Mouse (Mus musculus) neural tube, embryonic 13.5 days (tissue): Measurements from ENCODE around the gene Mark2. TPM values are rescaled to one million over a fixed set of nuclear protein-coding genes. Genes with fewer than 3 reads are reported as not detected.
A peak's percentile ranks its signal among the peaks of the same experiment; 100 is the strongest.

Experiments used
- ATAC-seq: fragments of 200-750 bp; cut with Nextera tagmentation; 2 replicates; pipeline ENCODE4 v1.8.0; 2017; ENCODE audit warnings: low read depth, mild to moderate bottlenecking, moderate TSS enrichment, moderate library complexity
- H3K27ac ChIP-seq: fragments of 300-500 bp; sonication (generic); replicated peaks from 2 replicates; pipeline ENCODE4 v1.5.1; 2015; ENCODE audit warnings: moderate library complexity, mild to moderate bottlenecking, inconsistent platforms
- H3K27me3 ChIP-seq: fragments of 300-500 bp; sonication (generic); 2 replicates; pipeline ENCODE4 v1.6.1; 2015; ENCODE audit warnings: mild to moderate bottlenecking, inconsistent platforms
- H3K36me3 ChIP-seq: fragments of 300-500 bp; sonication (generic); 2 replicates; pipeline ENCODE4 v1.6.1; 2015; ENCODE audit warnings: mild to moderate bottlenecking, inconsistent platforms
- H3K4me1 ChIP-seq: fragments of 300-500 bp; sonication (generic); replicated peaks from 2 replicates; pipeline ENCODE4 v1.6.1; 2015; ENCODE audit warnings: inconsistent platforms
- H3K4me2 ChIP-seq: fragments of 300-500 bp; sonication (generic); 2 replicates; pipeline ENCODE4 v1.6.1; 2015; ENCODE audit warnings: inconsistent platforms, mild to moderate bottlenecking, moderate library complexity
- H3K4me3 ChIP-seq: fragments of 300-500 bp; sonication (generic); 2 replicates; pipeline ENCODE4 v1.5.1; 2015; ENCODE audit warnings: mild to moderate bottlenecking, inconsistent platforms
- H3K9ac ChIP-seq: fragments of 300-500 bp; sonication (generic); 2 replicates; pipeline ENCODE4 v1.6.1; 2015; ENCODE audit warnings: moderate library complexity, mild to moderate bottlenecking, inconsistent platforms
- H3K9me3 ChIP-seq: fragments of 300-500 bp; sonication (generic); 2 replicates; pipeline ENCODE4 v1.6.1; 2016; ENCODE audit warnings: inconsistent platforms
- WGBS: fragments of 180-500 bp; shearing (Covaris S2); methylation state at CpG from one replicate; pipeline ENCODE4 v1.1.7; 2015; 5-methylcytosine and 5-hydroxymethylcytosine counted together
- polyA plus RNA-seq: library from polyadenylated mRNA; unstranded; fragments of >200 nt; fragmentation: Nextera tagmentation; extraction: Ambion mirVana; gene quantifications from 2 replicates; pipeline ENCODE4 v1.2.1, GENCODE M21; 2015

Mark2 gene
- polyA plus RNA-seq, 1 experiment from 2014 or later = 48.0 TPM

GRCm38 (mm10) chr19:7268722-7269090, 73.0 kb downstream of the Mark2 start:
- Histone ChIP-seq H3K9me3 (no peaks in the 10 kb centered on the region), H3K4me2 (peak overlapping the region; percentile 94), H3K27me3 (no peaks in the 10 kb centered on the region), H3K4me1 (peaks cover 76% of the 10 kb centered on the region), H3K36me3 (peaks cover 34% of the 10 kb centered on the region), H3K27ac (peak overlapping the region; percentile 98), H3K4me3 (peak overlapping the region; percentile 87), H3K9ac (peak overlapping the region; percentile 98)
- peak; percentile 19 for ATAC-seq
- WGBS = under 1% methylated on average over 29 of the region's 30 CpGs

- WGBS = 2% methylated on average over 41 of the region's 97 CpGs
- ATAC-seq = peak; percentile 59
Measured at GRCm38 (mm10) chr19:7267781-7268721, 73.6 kb downstream of the Mark2 start.

GRCm38 (mm10) chr19:7267091-7267741, 74.4 kb downstream of the Mark2 start, which contains the start of gene Rcor2:
Gene Rcor2 (plus strand): TSS chr19:7267325.
- WGBS = 2% methylated on average over 27 of the region's 28 CpGs
- Histone ChIP-seq H3K4me3 (peak within 1 kb of the TSS; percentile 87), H3K27me3 (no peaks in the 10 kb centered on the region), H3K9ac (peak within 1 kb of the TSS; percentile 98), H3K4me1 (peaks cover 74% of the 10 kb centered on the region), H3K4me2 (peak within 1 kb of the TSS; percentile 94), H3K9me3 (0 out of 2 replicates have a peak, but pooled peaks cover 1% of the 10 kb centered on the region), H3K36me3 (peaks cover 19% of the 10 kb centered on the region), H3K27ac (peak within 1 kb of the TSS; percentile 98)
- ATAC-seq = peak; percentile 49

More at GRCm38 (mm10) chr19:7267781-7268721, 73.6 kb downstream of the Mark2 start:
- Histone ChIP-seq H3K36me3 (peaks cover 28% of the 10 kb centered on the region), H3K4me1 (peaks cover 76% of the 10 kb centered on the region), H3K9me3 (no peaks in the 10 kb centered on the region), H3K4me3 (peak overlapping the region; percentile 87), H3K27me3 (no peaks in the 10 kb centered on the region), H3K27ac (peak overlapping the region; percentile 98), H3K9ac (peak overlapping the region; percentile 98), H3K4me2 (peak overlapping the region; percentile 94)

- 0 out of 2 replicates have a peak, but pooled peaks cover 3% of the 10 kb centered on the region for H3K9me3 ChIP-seq
- no peak for ATAC-seq
- no peak overlapping the region for H3K4me3 ChIP-seq
- no peaks in the 10 kb centered on the region for H3K27me3 ChIP-seq
- H3K36me3 ChIP-seq = peaks cover 12% of the 10 kb centered on the region
- peak overlapping the region; percentile 94; the same call in 1 of the 2 replicates for H3K4me2 ChIP-seq
- H3K27ac ChIP-seq = peak overlapping the region; percentile 98
- peaks cover 66% of the 10 kb centered on the region for H3K4me1 ChIP-seq
- H3K9ac ChIP-seq = peak overlapping the region; percentile 98
- WGBS = 18% methylated on average over 4 of the region's 4 CpGs
Measured at GRCm38 (mm10) chr19:7266421-7266831, 75.2 kb downstream of the Mark2 start.

GRCm38 (mm10) chr19:7265478-7266191, 76.0 kb downstream of the Mark2 start:
- H3K36me3 ChIP-seq = peaks cover 4% of the 10 kb centered on the region
- 7% methylated on average over 14 of the region's 14 CpGs for WGBS
- peaks cover 58% of the 10 kb centered on the region for H3K4me1 ChIP-seq
- H3K27ac ChIP-seq = peak overlapping the region; percentile 98
- no peak for ATAC-seq
- peak overlapping the region; percentile 98 for H3K9ac ChIP-seq
- peak overlapping the region; percentile 9 for H3K4me2 ChIP-seq
- H3K9me3 ChIP-seq = 0 out of 2 replicates have a peak, but pooled peaks cover 3% of the 10 kb centered on the region
- H3K27me3 ChIP-seq = no peaks in the 10 kb centered on the region
- no peak overlapping the region for H3K4me3 ChIP-seq

GRCm38 (mm10) chr19:7264766-7265331, 76.8 kb downstream of the Mark2 start:
- Histone ChIP-seq H3K9ac (peak overlapping the region; percentile 98), H3K9me3 (0 out of 2 replicates have a peak, but pooled peaks cover 3% of the 10 kb centered on the region), H3K4me3 (no peak overlapping the region), H3K27me3 (no peaks in the 10 kb centered on the region), H3K4me1 (peaks cover 50% of the 10 kb centered on the region), H3K4me2 (no peak overlapping the region), H3K27ac (peak overlapping the region; percentile 98), H3K36me3 (no peaks in the 10 kb centered on the region)
- WGBS = 16% methylated on average over 6 of the region's 6 CpGs
- ATAC-seq = no peak

GRCm38 (mm10) chr19:7264088-7264765, 77.4 kb downstream of the Mark2 start:
- WGBS = 22% methylated on average over 9 of the region's 9 CpGs
- no peak for ATAC-seq
- no peak overlapping the region for H3K9ac ChIP-seq

GRCm38 (mm10) chr19:7262592-7262991, 79.1 kb downstream of the Mark2 start:
- Histone ChIP-seq H3K27me3 (no peaks in the 10 kb centered on the region), H3K27ac (no peak overlapping the region), H3K4me2 (no peak overlapping the region), H3K4me1 (peaks cover 38% of the 10 kb centered on the region), H3K9me3 (0 out of 2 replicates have a peak, but pooled peaks cover 3% of the 10 kb centered on the region), H3K4me3 (no peak overlapping the region), H3K9ac (no peak overlapping the region), H3K36me3 (no peaks in the 10 kb centered on the region)
- no peak for ATAC-seq
- 93% methylated on average over 1 of the region's 1 CpGs for WGBS

More at GRCm38 (mm10) chr19:7264088-7264765, 77.4 kb downstream of the Mark2 start:
- Histone ChIP-seq H3K9me3 (0 out of 2 replicates have a peak, but pooled peaks cover 3% of the 10 kb centered on the region), H3K4me2 (no peak overlapping the region), H3K27ac (peak overlapping the region; percentile 98), H3K4me3 (no peak overlapping the region), H3K4me1 (peaks cover 44% of the 10 kb centered on the region), H3K36me3 (no peaks in the 10 kb centered on the region), H3K27me3 (no peaks in the 10 kb centered on the region)

GRCm38 (mm10) chr19:7261964-7262363, 79.7 kb downstream of the Mark2 start:
- Histone ChIP-seq H3K27ac (no peak overlapping the region), H3K27me3 (no peaks in the 10 kb centered on the region), H3K4me1 (peaks cover 31% of the 10 kb centered on the region), H3K9me3 (0 out of 2 replicates have a peak, but pooled peaks cover 3% of the 10 kb centered on the region), H3K4me3 (no peak overlapping the region), H3K36me3 (no peaks in the 10 kb centered on the region), H3K4me2 (no peak overlapping the region), H3K9ac (no peak overlapping the region)
- WGBS = 96% methylated on average over 3 of the region's 3 CpGs
- ATAC-seq = no peak

GRCm38 (mm10) chr19:7261476-7261875, 80.2 kb downstream of the Mark2 start:
- H3K4me2 ChIP-seq = no peak overlapping the region
- ATAC-seq = no peak
- H3K27ac ChIP-seq = no peak overlapping the region
- H3K36me3 ChIP-seq = no peaks in the 10 kb centered on the region
- no peak overlapping the region for H3K9ac ChIP-seq
- WGBS = 97% methylated on average over 1 of the region's 1 CpGs
- peaks cover 26% of the 10 kb centered on the region for H3K4me1 ChIP-seq
- no peaks in the 10 kb centered on the region for H3K27me3 ChIP-seq
- H3K9me3 ChIP-seq = 0 out of 2 replicates have a peak, but pooled peaks cover 3% of the 10 kb centered on the region
- no peak overlapping the region for H3K4me3 ChIP-seq

GRCm38 (mm10) chr19:7257881-7258280, 83.8 kb downstream of the Mark2 start:
- no peak for ATAC-seq
- Histone ChIP-seq H3K27me3 (no peaks in the 10 kb centered on the region), H3K27ac (no peak overlapping the region), H3K9ac (no peak overlapping the region), H3K4me3 (no peak overlapping the region), H3K4me1 (no peaks in the 10 kb centered on the region), H3K4me2 (no peak overlapping the region), H3K9me3 (0 out of 2 replicates have a peak, but pooled peaks cover 3% of the 10 kb centered on the region), H3K36me3 (no peaks in the 10 kb centered on the region)
- WGBS = 77% methylated on average over 5 of the region's 5 CpGs
